Mouse (Mus musculus): ENCODE data around the gene Ajm1.

Ajm1 gene

GRCm38 (mm10) chr2:25581294-25581864 is at the start of gene Ajm1:
Ajm1 (minus strand) TSS chr2:25581757.
- peak in 1 of 2 experiments; percentile 83 for DNase-seq (ENCODE audit: low spot score in 2 of 2)

GRCm38 (mm10) chr2:25628738-25629137 is 47.2 kb upstream of the Ajm1 start:
- DNase-seq (ENCODE audit: low spot score in 2 of 2) = no peak

DNA sequence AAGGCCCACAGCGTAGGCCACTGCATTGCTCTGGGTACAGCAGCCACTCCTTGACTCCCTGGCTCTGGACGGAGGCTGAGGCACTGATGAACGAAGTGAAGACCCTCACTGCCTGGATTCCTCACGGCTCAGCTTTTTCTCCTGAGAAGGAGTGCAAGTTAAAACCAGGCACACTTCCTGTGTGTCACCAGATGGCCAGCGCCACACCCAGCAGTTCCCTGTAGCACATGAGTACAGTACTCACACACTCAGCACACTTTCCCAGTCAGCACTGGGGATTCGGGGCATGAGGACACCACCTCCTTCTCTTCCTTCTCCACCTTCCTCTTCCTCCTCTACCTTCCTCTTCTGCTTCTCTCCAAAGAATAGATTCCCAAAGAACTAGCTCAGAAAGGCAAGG is 46.3 kb upstream of the Ajm1 start, which contains the start of gene Fcna:
TSS of gene Fcna (minus strand) at position 220 of the 400 bp plus-strand sequence.
- no peak for DNase-seq (ENCODE audit: low spot score in 2 of 2)

DNA sequence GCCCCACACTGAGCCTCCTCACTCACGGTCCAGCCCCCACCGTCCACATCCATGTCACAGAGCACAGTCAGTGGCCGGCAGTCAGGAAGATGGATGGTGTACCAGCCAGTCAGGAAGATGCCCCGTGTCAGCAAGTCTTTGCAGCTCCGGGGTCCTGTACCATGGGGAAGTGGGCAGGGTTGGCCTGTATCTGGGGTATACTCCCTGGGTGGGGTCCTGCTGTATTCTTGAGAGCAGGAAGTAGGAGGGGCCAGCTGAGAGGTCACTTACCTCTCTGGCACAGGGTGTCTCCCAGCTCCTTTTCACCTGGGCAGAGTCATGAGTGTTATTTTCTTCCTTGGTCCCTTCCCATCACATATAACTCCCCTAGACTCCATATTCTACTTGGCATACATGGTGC is 44.4 kb upstream of the Ajm1 start:
- DNase-seq (ENCODE audit: low spot score in 2 of 2) = no peak

DNA sequence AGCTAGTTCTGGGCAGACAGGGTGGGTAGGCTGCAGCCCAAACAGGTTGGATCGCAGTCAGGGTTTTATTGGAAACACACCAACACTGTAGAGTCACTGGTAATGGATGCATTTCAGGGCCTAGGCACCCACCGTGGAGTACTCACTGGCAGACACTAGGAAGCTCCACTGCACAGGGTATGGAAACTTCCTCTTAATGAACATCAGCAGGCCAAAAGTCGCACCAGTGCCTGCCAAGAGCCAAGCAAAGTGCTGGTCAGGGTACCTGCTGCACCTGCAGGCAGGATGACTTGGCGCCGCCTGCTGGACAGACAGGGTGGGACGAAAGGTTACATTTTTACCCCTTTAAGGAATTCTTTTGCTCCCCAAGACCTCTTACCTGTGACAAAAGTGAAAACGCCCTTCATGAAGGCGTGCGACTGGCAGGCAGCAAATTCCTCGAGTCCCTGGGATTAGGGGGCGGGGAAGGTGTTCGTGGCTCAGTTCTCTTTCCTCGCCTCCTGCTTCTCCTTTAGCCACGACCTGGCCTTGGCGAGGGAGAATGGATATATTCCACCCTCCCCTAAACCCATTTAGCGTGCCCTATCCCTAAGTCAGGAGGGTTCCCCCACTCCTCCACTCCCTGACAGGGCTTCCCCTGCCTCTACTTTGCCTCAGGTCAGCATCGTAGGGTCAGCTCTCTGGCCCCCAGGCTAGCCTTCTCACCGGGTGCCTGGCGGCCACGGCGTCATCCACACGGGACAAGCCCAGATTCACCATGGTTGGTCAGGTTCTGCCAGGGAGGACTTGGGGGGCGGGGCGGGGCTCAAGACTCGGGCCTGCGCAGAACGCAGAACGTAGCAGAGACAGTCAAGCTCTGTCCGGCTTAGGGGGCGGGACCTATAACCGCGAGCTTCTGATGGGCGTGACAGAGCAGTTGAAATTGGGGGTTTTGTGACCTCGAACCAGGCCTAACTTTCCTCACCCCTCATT is 40.0 kb upstream of the Ajm1 start, which contains the start of gene Tmem141:
TSS of gene Tmem141 (minus strand) at position 777 of the 972 bp plus-strand sequence.
- peak; percentile 69 to 86 for DNase-seq (ENCODE audit: low spot score in 2 of 2)

- DNase-seq (ENCODE audit: low spot score in 2 of 2) = no peak
Observed at GRCm38 (mm10) chr2:25620852-25621228, 39.3 kb upstream of the Ajm1 start.

- no peak for DNase-seq (ENCODE audit: low spot score in 2 of 2)
Observed at GRCm38 (mm10) chr2:25620386-25620785, 38.8 kb upstream of the Ajm1 start.

GRCm38 (mm10) chr2:25617578-25617977 is 36.0 kb upstream of the Ajm1 start, which contains the start of gene Ccdc183:
Ccdc183 (minus strand) TSS chr2:25617678.
- DNase-seq (ENCODE audit: low spot score in 2 of 2) = no peak

- DNase-seq (ENCODE audit: low spot score in 2 of 2) = no peak
Observed at GRCm38 (mm10) chr2:25616398-25616797, 34.8 kb upstream of the Ajm1 start.

DNA sequence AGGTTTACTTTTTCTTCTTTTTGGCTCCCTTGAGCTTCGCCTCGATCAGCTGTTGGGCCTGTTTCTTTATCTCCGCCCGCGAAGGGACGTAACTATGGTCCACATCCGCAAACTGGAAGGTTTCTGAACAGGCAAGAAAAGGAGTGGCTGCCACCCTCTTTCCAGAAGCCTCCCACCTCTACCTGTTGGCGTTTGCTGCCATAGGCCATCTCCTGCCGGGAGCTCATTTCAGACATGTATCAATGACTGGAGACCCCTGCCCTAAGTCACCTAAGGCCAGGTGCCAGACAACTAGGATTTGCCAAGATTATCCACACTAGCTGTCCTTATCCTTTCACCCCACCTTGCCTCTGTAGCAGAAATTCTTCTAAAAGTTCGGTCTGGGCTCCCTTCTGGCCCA is 27.1 kb upstream of the Ajm1 start:
- DNase-seq (ENCODE audit: low spot score in 2 of 2) = no peak

DNA sequence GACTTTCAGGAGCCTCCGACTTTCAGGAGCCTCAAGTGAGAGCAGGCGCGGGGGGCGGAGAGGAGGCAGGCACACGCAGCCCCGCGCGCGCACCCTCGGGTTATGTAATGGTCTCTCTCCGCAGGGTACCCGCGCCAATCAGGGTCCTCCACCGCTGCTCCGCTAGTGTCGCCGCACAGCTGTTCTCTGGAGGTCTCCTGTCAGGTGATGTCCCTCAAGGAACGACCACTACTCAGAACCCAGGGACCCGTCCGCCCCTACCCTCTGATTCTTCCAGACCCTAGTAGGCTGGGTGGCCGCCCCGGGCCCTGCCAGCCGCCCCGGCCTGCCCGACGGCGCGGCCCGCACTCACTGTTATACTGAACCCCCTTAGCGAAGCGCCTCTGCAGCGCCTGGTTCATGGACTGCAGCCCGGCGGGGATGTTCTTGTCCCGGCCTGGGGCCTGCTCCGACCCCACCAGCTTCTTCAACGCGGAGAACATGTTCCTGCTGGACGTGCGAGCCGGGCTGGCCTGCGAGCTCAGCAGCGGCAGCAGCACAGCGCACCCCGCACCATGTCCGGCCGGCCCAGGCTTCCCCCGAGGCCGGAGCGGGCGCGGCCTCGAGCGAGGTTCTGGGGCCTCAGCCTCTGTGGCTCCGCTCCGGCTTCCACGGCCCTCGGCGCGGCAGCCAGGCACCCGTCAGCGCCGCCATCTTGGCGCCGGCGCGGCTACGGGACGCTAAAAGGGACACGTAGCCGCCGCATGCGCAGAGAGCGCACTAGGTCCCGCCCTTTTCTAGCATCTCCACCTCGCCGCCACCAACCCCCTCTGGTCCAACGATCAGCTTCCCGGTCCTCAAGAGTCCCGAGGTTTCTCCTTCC is 26.4 kb upstream of the Ajm1 start, which contains the start of gene Rabl6:
TSS of gene Rabl6 (minus strand) at position 761 of the 862 bp plus-strand sequence.
- DNase-seq (ENCODE audit: low spot score in 2 of 2) = peak; percentile 83 to 93

GRCm38 (mm10) chr2:25602526-25602925 is 21.0 kb upstream of the Ajm1 start:
- DNase-seq (ENCODE audit: low spot score in 2 of 2) = no peak

- no peak for DNase-seq (ENCODE audit: low spot score in 2 of 2)
Observed at GRCm38 (mm10) chr2:25600037-25600436, 18.5 kb upstream of the Ajm1 start.

- no peak for DNase-seq (ENCODE audit: low spot score in 2 of 2)
Observed at GRCm38 (mm10) chr2:25598749-25599148, 17.2 kb upstream of the Ajm1 start.

DNA sequence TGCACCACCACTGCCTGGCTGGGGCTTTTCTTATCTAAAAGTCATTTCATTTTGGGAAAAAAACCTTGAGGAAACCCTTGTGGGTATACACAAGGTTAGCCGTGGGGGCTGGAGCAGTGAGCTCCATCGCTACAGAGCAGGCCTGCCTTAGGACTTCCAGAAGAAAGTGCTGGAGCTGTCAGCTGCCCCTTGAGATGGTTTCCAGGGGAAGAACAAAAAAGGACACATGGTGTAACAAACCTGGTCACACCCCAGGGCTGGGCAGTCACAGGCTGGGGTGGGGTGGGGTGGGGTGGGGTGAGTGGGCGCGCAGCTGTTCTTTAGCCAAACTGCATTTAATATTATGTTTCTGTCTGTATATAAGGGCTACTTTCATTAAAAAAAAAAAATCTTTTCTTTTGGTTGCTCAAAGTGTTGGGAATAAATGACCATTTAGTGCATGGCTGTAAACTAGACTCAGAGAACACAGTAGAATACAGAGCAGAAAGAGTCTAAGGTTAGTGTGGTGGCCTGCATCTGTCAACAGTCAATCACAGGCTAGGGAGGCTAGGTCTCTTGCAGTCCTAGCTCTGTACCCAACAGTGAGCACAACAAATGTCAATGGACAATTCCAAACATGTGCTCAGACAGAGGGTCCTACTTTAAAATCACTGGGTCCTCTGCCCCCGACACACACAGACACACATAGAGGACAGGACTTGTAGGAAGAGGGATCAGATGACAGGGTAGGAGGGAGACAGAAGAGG is 15.4 kb upstream of the Ajm1 start:
- DNase-seq (ENCODE audit: low spot score in 2 of 2) = no peak

GRCm38 (mm10) chr2:25591863-25592262 is 10.3 kb upstream of the Ajm1 start:
- no peak for DNase-seq (ENCODE audit: low spot score in 2 of 2)

DNA sequence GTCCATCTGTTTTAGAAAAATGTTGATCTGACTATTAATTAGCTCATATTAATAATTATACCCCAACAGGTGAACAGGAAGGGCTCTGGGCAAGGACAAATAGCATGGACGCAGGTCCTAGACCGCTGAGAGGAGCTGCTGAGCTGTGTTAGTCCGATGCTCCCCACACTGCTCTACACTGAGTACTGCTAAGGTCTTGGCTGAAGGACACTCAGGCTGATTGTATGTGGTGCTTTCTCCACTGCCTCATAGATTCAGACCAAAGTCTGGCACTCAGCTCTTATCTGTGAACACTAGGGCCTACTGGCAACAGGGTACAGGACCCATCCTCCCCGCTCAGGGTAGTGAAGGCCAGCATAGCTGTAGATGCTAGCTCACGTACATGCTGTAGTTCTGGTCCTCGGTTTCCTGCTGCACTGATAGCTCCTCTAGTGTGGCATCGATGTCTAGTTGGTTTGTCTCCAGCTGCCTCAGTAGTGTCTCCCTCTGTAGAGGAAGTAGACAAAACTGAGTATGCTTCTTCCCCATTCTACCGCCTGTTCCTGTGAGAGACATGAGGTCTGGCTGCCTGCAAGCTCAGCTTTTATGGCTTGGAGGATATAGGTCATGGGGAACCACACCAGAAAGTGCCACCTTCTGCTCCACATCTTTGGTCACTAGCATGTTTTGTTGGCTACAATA is 6.8 kb upstream of the Ajm1 start:
- DNase-seq (ENCODE audit: low spot score in 2 of 2) = no peak

GRCm38 (mm10) chr2:25587290-25587689 is 5.7 kb upstream of the Ajm1 start:
- no peak for DNase-seq (ENCODE audit: low spot score in 2 of 2)

DNA sequence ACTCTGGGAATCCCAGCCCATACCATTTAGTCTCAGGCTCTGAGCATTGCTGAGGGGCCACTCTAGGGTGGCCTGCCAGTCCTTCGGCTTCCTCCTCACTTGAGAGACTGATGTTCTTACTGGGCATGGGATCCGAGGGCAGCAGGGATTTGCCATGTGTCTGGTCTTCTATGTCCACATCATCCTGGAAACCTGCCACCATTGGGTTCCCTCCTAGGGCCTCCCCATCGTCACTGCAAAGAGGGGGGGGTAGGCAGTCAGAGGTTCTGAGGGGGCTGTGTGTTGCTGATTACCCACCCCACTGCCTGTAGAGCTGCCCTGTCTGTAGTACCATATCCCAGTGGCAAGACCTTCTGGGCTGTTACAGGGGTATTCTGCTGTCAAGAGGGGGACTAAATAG is 4.0 kb upstream of the Ajm1 start:
- DNase-seq (ENCODE audit: low spot score in 2 of 2) = no peak

DNA sequence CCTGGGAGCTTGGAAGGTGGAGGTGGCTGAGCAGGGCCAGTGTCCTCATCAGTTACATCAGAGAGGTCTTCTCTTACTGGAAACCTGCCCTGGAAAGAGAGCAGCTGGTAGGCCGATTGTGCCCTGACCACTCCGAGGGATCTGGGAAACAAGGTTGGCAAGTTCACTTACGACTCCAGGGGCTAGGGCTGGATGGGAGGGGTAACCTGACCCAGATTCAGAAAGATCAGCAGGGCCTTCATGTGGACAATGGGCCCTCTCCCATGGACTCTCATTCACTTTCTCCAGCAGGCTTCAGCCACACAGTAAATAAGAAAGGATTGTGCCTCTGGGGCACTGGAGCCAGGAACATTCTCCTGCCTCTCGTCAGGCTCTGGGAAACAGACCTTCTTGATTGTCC is 3.3 kb upstream of the Ajm1 start:
- DNase-seq (ENCODE audit: low spot score in 2 of 2) = no peak

DNA sequence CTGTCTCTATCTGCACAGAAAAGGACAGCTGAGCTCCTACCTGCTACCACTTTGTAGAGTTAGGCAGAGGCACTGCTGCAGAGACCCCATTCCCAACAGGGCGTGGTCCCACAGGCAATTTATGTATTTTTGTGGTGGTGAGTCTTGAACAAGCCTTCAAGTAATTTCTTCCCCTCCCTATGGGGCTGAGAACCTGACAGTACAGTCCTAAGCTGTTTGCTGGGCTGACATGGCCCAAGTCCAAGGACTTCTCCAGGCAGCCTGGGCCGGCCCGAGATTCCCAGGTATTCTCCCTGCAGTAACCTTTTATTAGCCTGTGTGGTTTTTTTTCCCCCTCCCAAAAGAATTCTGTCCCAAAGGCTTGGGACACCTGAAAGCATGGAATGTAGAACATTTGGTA is 2.6 kb upstream of the Ajm1 start:
- no peak for DNase-seq (ENCODE audit: low spot score in 2 of 2)

All from spleen, postnatal 4 days (tissue).